Mouse (Mus musculus) gastrocnemius, postnatal 4 days (tissue): ENCODE data around the gene Fam181b. TPM values are rescaled to one million over a fixed set of nuclear protein-coding genes. Genes with fewer than 3 reads are reported as not detected.

ENCODE experiments used
- DNase-seq, 2 experiments: peaks; one replicate each; pipeline ENCODE4 v3.0.0; 2021 to 2022; ENCODE audit warnings: low spot score in 2 of 2, mixed read lengths in 2 of 2
- long read RNA-seq, 2 experiments: library from polyadenylated mRNA; stranded (forward); transcript quantifications; one replicate each; pipeline ENCODE4 v2.0.0; 2021
- total RNA-seq, 2 experiments: library from RNA; stranded (reverse); gene quantifications; 2 replicates each; pipeline ENCODE4 v1.2.3; 2021

The Fam181b gene
- total RNA-seq: 1 to 10 TPM; 3.9 to 4.4 TPM
- long read RNA-seq, experiment 1, transcript Fam181b-201 (1 exons, 2,003 nt): major isoform, 9 of 9 reads
- long read RNA-seq, experiment 1, partial matches to known transcripts: 0 of 9 reads
- long read RNA-seq, experiment 1, other reads (novel, unspliced or antisense): 0 of 9 reads
- long read RNA-seq, experiment 2, transcript Fam181b-201 (1 exons, 2,003 nt): major isoform, 9 of 9 reads
- long read RNA-seq, experiment 2, partial matches to known transcripts: 0 of 9 reads
- long read RNA-seq, experiment 2, other reads (novel, unspliced or antisense): 0 of 9 reads

DNA sequence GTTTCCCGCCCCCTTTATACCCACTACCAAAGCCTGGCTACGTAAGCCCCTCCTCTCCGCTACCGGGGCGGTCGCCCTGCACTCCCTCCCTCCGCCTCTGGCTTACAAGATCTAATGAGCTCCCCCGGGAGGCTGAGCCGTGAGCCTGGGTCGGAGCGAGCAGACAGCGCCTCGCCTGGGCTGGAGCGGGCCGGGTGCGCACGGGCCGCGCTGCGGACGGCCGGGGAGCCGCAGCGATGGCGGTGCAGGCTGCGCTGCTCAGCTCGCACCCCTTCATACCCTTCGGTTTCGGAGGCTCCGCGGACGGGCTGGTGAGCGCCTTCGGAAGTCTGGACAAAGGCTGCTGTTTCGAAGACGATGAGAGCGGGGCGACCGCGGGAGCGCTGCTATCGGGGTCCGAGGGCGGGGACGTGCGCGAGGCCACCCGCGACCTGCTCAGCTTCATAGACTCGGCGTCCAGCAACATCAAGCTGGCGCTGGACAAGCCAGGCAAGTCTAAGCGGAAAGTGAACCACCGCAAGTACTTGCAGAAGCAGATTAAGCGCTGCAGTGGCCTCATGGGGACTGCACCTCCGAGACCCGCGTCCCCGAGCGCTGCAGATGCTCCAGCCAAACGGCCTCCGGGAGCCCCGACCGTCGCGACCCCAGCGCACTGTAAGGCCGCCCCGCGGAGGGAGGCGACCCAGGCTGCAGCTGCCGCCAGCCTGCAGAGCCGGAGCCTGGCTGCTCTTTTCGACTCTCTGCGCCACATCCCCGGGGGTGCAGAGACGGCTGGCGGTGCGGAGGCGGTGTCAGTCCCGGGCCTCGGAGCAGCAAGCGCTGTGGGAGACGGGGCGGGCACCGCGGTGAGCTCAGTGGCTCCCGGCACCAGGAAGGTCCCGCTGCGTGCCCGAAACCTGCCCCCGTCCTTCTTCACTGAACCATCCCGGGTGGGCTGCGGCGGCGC lies at the start of gene Fam181b:
Gene Fam181b, plus strand, starts transcription at position 81 of the 946 bp plus-strand sequence.
- peak; percentile 32 to 60 for DNase-seq

DNA sequence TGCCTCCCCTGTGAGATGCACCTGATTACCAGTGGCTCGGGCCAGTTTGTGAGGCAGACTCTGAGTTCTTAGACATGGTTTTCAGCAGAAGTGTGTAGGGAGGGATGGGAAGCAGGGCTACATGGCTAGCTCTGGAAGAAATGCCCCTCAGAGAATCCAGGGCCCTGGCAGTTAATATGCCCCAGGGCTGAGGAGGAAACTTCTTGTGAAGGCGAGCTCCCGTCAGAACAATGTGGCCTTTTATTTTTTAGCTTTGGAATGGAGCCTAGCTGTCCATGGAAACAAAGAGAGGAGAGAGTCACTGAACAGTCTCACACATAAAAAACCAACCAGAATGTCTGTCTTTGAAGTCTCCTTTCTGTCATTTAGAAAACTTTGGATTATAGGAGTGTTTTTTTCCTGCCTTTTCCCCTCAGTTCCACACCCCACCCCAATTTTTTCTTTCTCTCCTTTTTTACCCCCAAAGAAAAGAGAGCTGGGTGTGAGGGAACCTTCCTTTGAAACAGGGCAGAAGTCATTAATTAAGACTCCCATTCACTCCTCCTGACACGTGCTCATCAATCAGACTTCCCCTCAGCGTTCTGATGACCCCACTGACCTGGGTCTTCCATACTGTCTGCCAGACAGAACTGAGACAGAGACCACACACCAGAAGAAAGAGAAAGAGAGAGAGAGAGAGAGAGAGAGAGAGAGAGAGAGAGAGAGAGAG lies 41.7 kb upstream of the Fam181b start:
- no peak for DNase-seq

DNA sequence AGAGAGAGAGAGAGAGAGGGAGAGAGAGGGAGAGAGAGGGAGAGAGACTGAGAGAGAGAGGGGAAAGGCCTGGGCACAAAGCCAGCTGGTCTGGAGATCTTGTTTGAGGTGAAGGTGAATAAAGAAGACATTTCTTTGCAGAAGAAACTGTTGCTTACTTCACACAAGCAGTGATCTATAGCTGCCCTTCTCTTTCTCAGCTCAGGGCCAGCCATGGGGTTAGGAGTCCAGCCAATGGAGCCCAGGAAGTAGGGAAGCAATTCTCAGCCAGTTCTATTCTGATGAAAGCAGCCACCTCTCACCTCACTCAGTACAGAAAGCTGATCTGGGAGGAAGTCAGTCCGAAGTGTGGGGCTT lies 41.2 kb upstream of the Fam181b start:
- DNase-seq: no peak

DNA sequence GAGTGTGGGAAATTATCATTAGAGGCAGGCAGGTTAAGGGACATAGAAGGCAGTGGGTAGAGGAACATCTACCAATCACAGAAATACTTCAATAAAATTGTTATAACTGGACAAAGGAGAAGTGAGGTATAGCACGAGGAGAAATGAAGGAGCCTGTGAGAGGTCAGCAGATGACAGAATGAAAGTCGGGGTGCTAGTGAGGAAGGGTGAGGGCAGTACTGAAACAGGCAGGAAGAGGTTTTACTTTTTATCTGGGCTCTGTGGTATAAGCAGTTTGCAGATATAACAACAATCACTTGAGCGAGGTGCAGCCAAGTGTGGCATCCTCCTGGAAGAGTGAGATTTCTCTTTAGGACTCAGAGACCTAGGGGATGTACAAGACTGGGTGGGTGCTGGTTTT lies 40.1 kb upstream of the Fam181b start:
- DNase-seq: no peak

DNA sequence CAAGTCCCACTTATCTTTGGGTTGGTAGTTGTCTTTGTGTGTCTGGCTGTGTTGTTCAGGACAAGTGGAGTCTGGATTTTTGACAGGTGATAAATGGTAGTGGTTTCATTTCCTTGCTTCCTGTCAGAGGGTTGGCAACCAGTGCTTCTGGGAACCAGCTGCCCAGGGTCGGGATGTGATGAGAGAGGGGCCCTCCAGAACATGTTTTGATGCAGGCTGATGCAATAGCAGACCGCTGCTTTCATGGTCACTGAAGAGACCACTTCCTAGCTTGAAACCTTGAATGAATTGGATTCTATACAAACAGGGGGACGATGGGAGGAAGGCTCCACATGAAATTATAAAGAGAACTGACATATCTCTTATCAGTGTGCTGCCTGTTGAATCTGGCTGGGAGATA lies 35.3 kb upstream of the Fam181b start:
- no peak for DNase-seq

DNA sequence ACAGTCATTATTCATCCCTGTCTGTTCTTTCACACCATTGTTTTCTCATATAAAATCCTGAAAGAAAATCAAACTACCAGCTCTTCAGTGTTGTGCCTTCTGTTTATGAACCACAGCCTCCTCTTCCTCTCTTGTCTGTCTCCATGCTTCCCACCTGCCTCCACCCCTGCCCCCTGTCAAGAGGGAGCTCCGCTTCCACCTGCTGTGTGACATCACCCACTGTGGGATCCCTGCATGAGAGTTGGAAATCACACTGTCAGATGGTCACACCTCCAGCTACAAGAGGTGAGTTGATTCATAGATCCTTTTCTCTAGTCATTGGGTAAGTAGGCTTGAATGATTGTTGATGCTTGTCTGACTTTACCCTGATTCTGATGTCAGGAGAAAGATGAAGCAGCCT lies 34.9 kb upstream of the Fam181b start:
- DNase-seq: no peak

DNA sequence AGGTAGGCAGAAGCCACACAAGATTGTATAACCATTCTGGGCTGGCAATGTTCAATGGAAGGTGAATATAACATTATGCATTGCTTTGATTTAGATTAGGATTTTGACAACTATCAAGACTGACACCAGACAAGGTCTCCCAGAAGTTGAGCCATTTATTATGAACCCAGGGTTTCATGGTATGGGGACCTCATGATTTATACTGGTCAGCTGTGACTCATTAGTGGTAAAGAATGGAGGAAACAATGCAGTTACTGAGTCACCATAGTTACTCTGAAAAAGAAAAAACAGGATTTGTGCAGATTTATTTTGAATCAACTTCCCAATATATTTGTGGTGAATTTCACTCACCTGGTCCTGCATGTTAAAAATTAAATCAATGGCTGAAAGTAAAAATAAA lies 18.8 kb upstream of the Fam181b start:
- DNase-seq: no peak

DNA sequence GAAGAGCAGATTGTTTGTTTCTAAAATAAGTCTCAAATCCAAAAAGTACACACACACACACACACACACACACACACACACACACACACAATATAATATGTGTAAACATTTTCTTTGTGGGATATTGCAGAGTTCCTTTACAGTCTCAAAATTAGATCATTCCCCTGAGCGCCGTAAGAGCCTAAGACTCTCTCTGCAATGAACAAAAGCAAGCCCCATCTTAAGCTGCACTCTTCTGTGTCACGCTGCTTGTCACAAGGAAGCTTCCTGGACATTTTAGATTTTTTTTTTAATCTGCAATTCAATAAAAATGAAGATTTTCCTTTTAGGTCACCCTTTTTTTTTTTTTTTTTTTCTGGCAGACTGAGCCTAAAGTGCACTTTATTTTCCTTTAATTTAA lies 17.9 kb upstream of the Fam181b start:
- no peak for DNase-seq

DNA sequence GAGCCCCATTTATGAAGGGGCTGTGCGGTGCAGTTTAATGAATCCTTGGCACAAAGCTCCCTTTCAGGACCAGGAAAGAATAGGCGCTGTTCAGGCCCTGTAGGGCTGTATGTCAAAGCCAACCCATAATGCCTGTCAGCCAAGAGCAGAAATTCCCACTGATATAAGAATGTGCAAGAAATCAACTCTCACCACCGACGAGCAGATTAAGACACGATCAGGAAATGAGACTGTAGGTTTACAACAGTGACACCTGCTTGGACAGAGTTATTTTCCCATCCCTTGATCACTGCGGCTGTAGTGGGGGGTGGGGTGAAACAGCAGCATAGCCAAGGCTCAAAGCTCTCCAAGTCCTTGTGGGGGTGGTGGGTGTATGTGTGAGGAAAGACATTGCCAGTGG lies 17.5 kb upstream of the Fam181b start:
- no peak for DNase-seq

DNA sequence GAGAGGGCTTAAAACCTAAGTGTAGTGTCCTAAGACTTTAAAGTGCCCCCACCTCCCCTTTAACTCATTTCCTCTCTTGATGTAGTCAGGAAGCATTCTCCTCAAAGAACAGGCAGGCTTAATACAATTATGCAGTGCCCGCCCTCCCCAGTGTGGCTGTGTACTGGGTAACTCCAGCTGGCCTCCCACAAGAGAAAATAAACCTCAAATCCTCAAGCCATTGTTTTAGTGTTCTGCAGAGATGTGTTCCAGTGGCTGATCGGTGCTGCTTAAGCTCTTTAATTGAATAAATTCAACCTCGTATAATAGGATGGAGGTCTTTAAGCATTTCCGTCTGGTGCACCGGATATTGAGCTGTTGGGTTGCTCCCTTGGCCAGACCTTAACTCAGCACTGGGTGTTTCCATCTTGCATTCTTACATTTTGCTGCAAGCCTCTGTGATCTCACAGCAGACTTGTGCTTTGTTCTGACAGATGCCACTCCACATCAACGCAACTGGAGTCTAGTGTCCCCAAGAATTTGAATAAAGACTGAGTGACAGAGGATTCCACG lies 12.1 kb upstream of the Fam181b start:
- no peak for DNase-seq

DNA sequence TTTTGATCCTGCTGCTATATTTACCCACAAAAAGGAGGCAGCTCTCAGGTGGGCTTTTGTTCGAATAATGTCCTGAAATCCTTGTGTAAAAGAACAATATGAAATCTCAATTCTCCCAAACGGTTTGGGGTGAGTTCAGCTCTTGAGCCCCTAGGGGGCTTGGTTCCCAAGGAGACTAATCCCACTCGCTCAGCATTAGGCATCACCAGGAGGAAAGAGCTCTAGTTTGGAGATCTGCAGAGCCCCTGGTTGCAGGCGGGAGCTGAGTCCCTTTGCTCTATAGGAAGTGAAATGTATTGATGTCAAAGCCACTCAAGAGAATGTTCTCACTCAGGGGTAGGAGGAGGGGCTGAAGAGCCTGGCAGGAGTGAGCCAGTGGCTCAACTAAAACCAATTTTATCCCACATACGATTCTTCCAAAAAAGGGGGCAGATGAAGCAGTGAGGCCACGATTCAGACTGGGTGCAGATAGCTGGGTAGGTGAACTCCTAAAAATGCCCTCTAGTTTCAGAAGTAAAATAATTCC lies 3.2 kb upstream of the Fam181b start:
- DNase-seq: no peak

DNA sequence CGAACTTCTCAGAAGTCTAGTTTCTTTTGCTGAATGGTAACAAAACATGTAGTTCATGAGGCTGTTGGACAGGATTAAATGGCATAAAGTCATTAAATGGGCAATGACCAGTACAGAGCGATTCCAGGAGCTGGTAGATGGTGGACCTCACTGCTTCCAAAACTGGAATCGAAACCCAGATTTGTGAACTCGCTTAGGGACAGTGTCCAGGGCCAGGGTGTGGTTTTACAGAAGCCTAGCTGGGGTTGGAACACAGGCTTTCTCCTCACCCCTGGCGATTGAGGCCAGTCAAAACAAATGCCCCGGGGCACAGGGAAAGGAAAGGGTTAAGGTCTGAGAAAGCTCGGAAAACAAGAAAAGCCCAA lies 263 bp upstream of the Fam181b start:
- DNase-seq: no peak

DNA sequence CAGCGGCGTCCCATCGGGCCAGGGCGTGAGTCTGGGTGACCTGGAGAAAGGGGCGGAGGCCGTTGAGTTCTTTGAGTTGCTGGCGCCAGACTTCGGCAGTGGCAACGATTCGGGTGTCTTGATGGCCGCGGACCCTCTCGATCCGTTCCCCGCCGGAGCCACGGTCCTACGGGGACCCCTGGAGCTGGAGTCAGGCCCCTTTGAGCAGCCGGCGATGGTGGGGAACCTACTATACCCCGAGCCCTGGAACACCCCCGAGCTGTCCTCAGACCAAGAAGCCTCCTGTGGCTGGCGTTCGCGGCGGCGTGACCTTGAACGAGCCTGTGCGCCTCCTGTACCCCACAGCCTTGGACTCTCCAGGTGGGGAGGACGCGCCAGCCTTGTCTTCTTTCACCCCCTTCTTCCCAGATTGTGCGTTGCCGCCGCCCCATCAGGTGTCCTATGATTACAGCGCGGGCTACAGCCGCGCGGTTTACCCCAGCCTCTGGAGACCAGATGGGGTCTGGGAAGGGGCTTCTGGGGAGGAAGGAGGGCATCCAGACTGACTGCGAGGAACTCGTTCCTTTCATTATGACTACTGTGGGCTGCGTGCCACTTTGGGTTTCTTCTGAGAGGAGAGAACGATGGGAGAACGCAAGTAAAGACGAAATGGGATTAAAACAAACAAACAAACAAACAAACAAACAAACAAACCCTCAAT lies 1.2 kb downstream of the Fam181b start:
- peak in 1 of 2 experiments; percentile 12 for DNase-seq

DNA sequence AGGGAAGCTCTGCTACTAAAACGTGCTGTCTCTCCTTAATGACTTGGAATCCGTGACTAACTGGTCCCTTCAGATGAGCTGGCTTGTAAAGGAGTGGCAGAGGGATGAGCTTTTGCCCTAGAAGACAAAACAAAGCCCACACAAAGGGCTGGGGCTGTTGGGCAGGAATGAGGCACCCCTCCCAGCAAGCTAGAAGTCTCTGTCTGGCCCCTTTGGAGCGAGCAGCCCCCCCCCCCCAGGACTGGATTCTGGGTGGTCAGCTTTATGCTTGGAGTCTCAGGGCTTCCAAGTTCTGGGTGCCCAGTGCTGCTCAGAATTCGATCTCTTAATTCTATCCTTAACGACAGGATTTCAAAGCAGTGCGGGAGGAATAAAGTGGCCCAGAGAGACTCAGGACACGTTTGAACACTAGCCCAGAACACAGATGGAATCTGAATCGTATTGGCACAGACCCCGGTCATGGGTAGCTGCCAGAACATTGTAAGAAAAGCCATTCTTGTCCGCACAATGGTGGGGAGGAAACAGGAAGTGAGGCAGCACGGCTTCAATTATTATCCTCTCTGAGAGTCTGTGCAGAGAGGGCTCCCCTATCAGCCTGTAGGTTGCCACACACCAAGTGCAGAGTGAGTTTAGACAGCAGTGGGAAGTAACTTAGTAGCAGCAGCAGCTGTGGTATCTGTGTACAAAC lies 13.8 kb downstream of the Fam181b start:
- peak; percentile 55 to 82 for DNase-seq

DNA sequence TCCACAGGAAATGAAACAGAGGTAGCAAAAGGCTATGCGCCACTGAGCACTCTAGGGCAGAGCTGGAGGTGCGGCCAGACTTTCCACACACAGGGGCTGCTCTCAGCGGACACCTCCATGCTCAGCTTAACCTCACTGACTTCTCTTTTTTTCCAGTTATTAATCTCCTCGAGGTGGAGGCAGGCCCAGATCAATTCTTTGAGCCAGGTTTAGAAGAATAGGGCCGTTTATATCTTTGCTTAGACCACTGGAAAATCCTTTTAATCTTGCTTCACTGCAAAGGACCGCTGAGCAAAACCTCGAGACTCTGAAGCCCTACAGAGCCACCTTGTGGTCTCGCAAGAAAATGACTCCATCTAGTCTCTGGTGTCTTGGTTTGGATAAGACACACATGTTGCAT lies 15.8 kb downstream of the Fam181b start:
- DNase-seq: peak in 1 of 2 experiments; percentile 26

DNA sequence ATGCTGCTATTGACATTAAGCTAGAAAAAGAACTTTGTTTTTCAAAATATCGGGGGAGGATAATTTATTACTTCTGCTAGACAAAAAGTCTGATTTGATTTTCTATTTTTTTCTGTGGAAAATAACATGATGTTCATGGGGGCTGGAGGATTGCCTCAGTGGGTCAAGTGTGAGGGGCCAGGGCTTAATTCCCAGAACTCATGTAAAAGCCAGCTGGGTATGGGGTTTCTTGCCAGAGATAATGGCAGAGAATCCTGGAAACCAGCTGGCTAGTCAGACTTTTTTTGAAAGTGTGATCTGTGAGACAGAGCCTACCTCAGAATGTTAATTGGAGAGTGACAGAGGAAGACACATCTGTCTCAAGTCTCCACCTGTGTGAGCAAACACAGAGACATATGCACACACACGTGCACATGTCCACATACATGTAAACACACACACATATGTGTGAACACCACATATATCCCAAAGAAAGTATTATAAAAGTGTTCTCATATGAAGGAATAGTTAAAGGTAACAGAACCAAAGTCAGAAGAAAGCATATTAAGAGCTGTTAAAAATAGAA lies 25.2 kb downstream of the Fam181b start:
- DNase-seq: no peak

DNA sequence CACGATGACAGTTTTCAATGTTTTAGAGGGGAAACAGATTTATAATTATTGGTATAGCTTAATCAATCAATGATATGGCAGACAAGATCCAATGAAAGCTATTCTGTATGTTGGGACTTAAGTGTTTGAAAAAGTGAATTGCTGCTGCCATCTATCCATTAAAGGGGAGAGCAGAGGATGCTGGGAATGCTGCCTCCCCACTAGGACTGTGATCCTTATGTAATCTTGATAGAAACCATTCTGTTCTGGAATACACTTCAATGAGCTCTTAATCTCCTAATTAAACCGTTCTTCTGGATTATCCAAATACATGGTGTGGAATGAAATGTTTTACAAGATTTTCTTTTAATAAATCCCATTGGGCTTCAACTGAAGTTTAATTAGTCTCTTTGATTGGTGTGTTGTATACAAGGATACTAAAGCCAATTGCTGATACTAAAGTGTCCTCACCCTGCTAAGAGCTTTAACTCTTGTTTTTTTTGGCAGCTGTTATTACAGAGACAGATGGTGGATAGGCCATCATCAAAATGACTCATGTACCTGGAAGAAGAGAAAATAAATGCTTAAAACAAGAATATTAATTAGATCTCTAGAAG lies 30.8 kb downstream of the Fam181b start:
- no peak for DNase-seq

DNA sequence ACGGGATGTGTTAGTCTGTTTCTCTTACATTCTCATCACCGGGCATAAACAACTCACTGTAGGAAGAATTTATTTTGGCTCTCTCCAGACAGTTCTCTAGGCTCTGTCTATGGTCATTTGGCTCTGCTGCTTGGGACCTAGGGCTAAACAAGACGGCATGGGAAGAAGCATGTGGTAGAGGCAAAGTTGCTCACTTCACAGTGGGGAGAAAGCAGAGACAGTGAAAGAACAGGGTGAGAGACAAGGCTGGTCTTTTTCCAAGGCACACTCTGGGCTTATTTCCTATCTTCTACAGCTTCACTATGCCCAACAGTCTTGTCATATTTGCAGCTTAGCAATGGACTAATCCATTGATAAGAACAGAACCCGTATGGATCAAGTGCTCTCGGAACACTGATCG lies 31.4 kb downstream of the Fam181b start:
- DNase-seq: no peak

DNA sequence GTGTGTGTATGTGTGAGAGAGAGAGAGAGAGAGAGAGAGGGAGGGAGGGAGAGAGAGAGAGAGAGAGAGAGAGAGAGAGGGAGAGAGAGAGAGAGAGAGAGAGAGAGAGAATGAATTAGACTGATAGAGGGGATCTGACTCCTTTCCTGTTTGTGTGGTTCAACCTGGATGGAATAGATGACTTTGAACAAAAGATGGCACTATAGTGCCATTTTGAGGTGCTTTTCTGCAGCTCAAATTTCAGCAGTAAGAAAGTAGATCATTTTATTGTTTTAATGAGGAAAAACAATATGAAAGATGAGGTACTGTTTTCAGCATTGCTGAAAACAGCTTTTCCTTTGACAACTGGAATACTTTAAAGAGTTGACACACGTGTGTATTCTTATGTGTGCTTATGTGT lies 37.9 kb downstream of the Fam181b start:
- no peak for DNase-seq
